Mouse (Mus musculus): ENCODE data around the gene Kif26b. TPM values are rescaled to one million over a fixed set of nuclear protein-coding genes. Genes with fewer than 3 reads are reported as not detected.

Gene Kif26b
- polyA plus RNA-seq, 1 experiment from 2014 or later = 28.6 TPM

GRCm38 (mm10) chr1:178798333-178798732 is 269.4 kb downstream of the Kif26b start:
- WGBS = 2% methylated on average over 5 of the region's 5 CpGs
- Histone ChIP-seq H3K4me1 (peaks cover 51% of the 10 kb centered on the region), H3K9ac (peak overlapping the region; percentile 55; the same call in 1 of the 2 replicates), H3K27ac (peak overlapping the region; percentile 81), H3K9me3 (no peaks in the 10 kb centered on the region), H3K4me2 (peak overlapping the region; percentile 50), H3K27me3 (no peaks in the 10 kb centered on the region), H3K36me3 (no peaks in the 10 kb centered on the region), H3K4me3 (peak overlapping the region; percentile 28)
- no peak for ATAC-seq (ENCODE audit: insufficient number of reproducible peaks, insufficient read depth, low FRiP score, low TSS enrichment, low read depth)

DNA sequence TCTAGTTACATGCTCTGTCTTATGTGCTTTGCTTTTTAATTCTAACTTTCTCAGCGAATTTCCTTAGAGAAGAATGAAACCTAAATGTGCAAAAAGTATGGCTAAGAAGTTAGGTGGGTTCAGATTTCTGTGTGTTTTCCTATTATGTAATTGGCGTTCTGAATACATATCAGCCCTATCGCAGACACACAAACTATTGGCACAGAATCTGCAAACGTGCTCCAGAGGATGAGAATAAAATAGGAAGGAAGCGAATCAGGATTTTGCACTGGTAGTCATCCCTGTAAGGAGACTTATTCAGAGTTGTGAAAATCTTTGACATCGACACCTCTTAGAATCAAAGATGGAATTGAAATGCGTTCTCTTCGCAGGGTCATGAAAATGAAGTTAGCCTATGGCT is 270.0 kb downstream of the Kif26b start:
- ATAC-seq (ENCODE audit: insufficient number of reproducible peaks, insufficient read depth, low FRiP score, low TSS enrichment, low read depth) = no peak
- peak overlapping the region; percentile 50 for H3K4me2 ChIP-seq
- H3K27ac ChIP-seq = peak overlapping the region; percentile 81
- peak overlapping the region; percentile 2; the same call in 1 of the 2 replicates for H3K9ac ChIP-seq
- WGBS = 52% methylated on average over 8 of the region's 8 CpGs
- H3K9me3 ChIP-seq = no peaks in the 10 kb centered on the region
- peaks cover 56% of the 10 kb centered on the region for H3K4me1 ChIP-seq
- H3K4me3 ChIP-seq = peak overlapping the region; percentile 28
- H3K27me3 ChIP-seq = no peaks in the 10 kb centered on the region
- H3K36me3 ChIP-seq = no peaks in the 10 kb centered on the region

DNA sequence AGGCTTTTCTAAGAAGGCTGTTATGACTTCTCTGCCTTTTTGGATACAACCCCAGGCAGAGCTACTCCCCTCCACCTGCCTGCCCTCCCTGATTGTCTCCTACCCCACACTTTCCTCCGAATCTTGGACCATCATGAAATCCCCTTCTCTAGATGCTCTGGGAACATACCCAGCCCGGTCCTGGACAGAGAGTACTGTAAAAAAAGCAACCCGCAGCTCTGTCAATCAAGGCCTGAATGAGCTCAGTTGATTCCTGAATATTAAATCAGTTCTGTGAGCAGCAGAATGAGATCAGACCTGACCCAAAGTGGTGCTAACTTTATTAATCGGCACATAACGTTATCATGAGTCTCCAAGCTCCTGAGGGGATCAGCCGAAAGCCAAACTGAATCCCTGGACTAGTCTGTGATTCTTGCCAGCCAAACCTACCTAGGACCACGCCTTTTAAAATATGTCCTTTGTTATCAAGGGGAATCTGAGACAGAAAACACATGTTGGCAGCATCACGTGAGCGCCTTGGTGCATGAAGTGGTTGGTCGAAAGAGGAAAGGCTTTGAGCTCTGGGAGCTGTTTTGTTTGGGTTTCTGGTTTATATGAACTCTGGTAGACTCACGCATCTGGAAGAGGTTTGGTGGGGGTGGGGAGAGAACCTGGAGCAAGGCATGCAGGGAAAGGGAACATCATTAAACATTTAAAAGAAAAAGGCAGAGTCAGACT is 271.1 kb downstream of the Kif26b start:
- no peaks in the 10 kb centered on the region for H3K27me3 ChIP-seq
- H3K9me3 ChIP-seq = no peaks in the 10 kb centered on the region
- ATAC-seq (ENCODE audit: insufficient number of reproducible peaks, insufficient read depth, low FRiP score, low TSS enrichment, low read depth) = peak; percentile 59; the same call in 1 of the 2 replicates
- peaks cover 59% of the 10 kb centered on the region for H3K4me1 ChIP-seq
- H3K4me2 ChIP-seq = peak overlapping the region; percentile 50
- peak overlapping the region; percentile 78 for H3K27ac ChIP-seq
- H3K4me3 ChIP-seq = peak overlapping the region; percentile 13
- WGBS = 23% methylated on average over 11 of the region's 11 CpGs
- H3K36me3 ChIP-seq = no peaks in the 10 kb centered on the region
- peak overlapping the region; percentile 44; the same call in 1 of the 2 replicates for H3K9ac ChIP-seq

GRCm38 (mm10) chr1:178803155-178803554 is 274.2 kb downstream of the Kif26b start:
- H3K27ac ChIP-seq = no peak overlapping the region
- peaks cover 48% of the 10 kb centered on the region for H3K4me1 ChIP-seq
- no peaks in the 10 kb centered on the region for H3K9me3 ChIP-seq
- ATAC-seq (ENCODE audit: insufficient number of reproducible peaks, insufficient read depth, low FRiP score, low TSS enrichment, low read depth) = no peak
- no peaks in the 10 kb centered on the region for H3K27me3 ChIP-seq
- H3K36me3 ChIP-seq = no peaks in the 10 kb centered on the region
- WGBS = 55% methylated on average over 3 of the region's 3 CpGs
- no peak overlapping the region for H3K9ac ChIP-seq
- H3K4me2 ChIP-seq = no peak overlapping the region
- H3K4me3 ChIP-seq = no peak overlapping the region

- Histone ChIP-seq H3K27me3 (no peaks in the 10 kb centered on the region), H3K36me3 (peaks cover 14% of the 10 kb centered on the region; the same call in 1 of the 2 replicates), H3K4me2 (no peak overlapping the region), H3K4me3 (no peak overlapping the region), H3K9ac (no peak overlapping the region), H3K27ac (no peak overlapping the region), H3K4me1 (peaks cover 22% of the 10 kb centered on the region), H3K9me3 (no peaks in the 10 kb centered on the region)
- ATAC-seq (ENCODE audit: insufficient number of reproducible peaks, insufficient read depth, low FRiP score, low TSS enrichment, low read depth) = no peak
- WGBS = 78% methylated on average over 6 of the region's 6 CpGs
Observed at GRCm38 (mm10) chr1:178817476-178817875, 288.6 kb downstream of the Kif26b start.

GRCm38 (mm10) chr1:178819060-178819459 is 290.1 kb downstream of the Kif26b start:
- peaks cover 22% of the 10 kb centered on the region for H3K4me1 ChIP-seq
- ATAC-seq (ENCODE audit: insufficient number of reproducible peaks, insufficient read depth, low FRiP score, low TSS enrichment, low read depth) = no peak
- H3K9ac ChIP-seq = no peak overlapping the region
- peaks cover 27% of the 10 kb centered on the region for H3K36me3 ChIP-seq
- no peak overlapping the region for H3K27ac ChIP-seq
- WGBS = 70% methylated on average over 7 of the region's 7 CpGs
- H3K9me3 ChIP-seq = no peaks in the 10 kb centered on the region
- H3K4me3 ChIP-seq = no peak overlapping the region
- no peaks in the 10 kb centered on the region for H3K27me3 ChIP-seq
- H3K4me2 ChIP-seq = no peak overlapping the region

GRCm38 (mm10) chr1:178820079-178820478 is 291.2 kb downstream of the Kif26b start:
- H3K9me3 ChIP-seq = no peaks in the 10 kb centered on the region
- H3K4me1 ChIP-seq = peaks cover 22% of the 10 kb centered on the region
- H3K4me2 ChIP-seq = no peak overlapping the region
- H3K4me3 ChIP-seq = no peak overlapping the region
- no peak for ATAC-seq (ENCODE audit: insufficient number of reproducible peaks, insufficient read depth, low FRiP score, low TSS enrichment, low read depth)
- H3K9ac ChIP-seq = no peak overlapping the region
- no peaks in the 10 kb centered on the region for H3K27me3 ChIP-seq
- no peak overlapping the region for H3K27ac ChIP-seq
- 77% methylated on average over 3 of the region's 3 CpGs for WGBS
- peaks cover 27% of the 10 kb centered on the region for H3K36me3 ChIP-seq

- 0 out of 2 replicates have a peak overlapping the region, but pooled peaks have one; percentile 16 for H3K27ac ChIP-seq
- no peaks in the 10 kb centered on the region for H3K9me3 ChIP-seq
Observed at GRCm38 (mm10) chr1:178820556-178821435, 291.9 kb downstream of the Kif26b start.

GRCm38 (mm10) chr1:178824871-178825270 is 295.9 kb downstream of the Kif26b start:
- Histone ChIP-seq H3K36me3 (peaks cover 24% of the 10 kb centered on the region), H3K4me3 (no peak overlapping the region), H3K27ac (no peak overlapping the region), H3K27me3 (no peaks in the 10 kb centered on the region), H3K9ac (no peak overlapping the region), H3K4me1 (peaks cover 12% of the 10 kb centered on the region), H3K4me2 (no peak overlapping the region), H3K9me3 (no peaks in the 10 kb centered on the region)
- WGBS = 78% methylated on average over 5 of the region's 5 CpGs
- ATAC-seq (ENCODE audit: insufficient number of reproducible peaks, insufficient read depth, low FRiP score, low TSS enrichment, low read depth) = no peak

More at GRCm38 (mm10) chr1:178820556-178821435, 291.9 kb downstream of the Kif26b start:
- H3K27me3 ChIP-seq = no peaks in the 10 kb centered on the region
- no peak overlapping the region for H3K4me3 ChIP-seq
- H3K4me2 ChIP-seq = no peak overlapping the region
- WGBS = 62% methylated on average over 14 of the region's 14 CpGs
- ATAC-seq (ENCODE audit: insufficient number of reproducible peaks, insufficient read depth, low FRiP score, low TSS enrichment, low read depth) = 0 out of 2 replicates have a peak, but pooled peaks have one; percentile 22
- H3K36me3 ChIP-seq = peaks cover 27% of the 10 kb centered on the region
- H3K4me1 ChIP-seq = peaks cover 22% of the 10 kb centered on the region
- H3K9ac ChIP-seq = no peak overlapping the region

GRCm38 (mm10) chr1:178827223-178827622 is 298.3 kb downstream of the Kif26b start:
- Histone ChIP-seq H3K9me3 (no peaks in the 10 kb centered on the region), H3K9ac (no peak overlapping the region), H3K4me3 (no peak overlapping the region), H3K4me2 (no peak overlapping the region), H3K4me1 (no peaks in the 10 kb centered on the region; the same call in 1 of the 2 replicates), H3K27ac (no peak overlapping the region), H3K27me3 (no peaks in the 10 kb centered on the region), H3K36me3 (peaks cover 21% of the 10 kb centered on the region)
- ATAC-seq (ENCODE audit: insufficient number of reproducible peaks, insufficient read depth, low FRiP score, low TSS enrichment, low read depth) = no peak
- WGBS = 92% methylated on average over 3 of the region's 3 CpGs

DNA sequence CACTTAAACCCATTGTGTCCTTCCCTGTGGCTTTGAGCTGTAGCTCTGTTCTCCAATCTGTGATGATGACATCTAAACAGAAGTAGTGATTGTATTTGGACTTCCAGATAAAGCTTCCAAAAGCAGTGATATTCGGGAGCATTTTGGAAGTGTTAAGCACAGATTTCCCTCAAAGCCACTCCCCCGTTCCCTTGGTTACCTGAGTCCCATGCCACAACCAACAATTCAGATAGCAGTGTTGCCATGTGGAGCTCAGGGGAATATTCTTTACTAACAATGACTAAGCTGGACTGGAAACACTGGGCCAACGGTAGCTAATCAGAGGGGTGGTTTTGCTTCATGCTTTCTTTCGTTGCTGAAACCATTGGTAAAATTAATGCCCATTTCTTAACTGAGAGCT is 300.5 kb downstream of the Kif26b start:
- no peak overlapping the region for H3K4me3 ChIP-seq
- H3K4me1 ChIP-seq = no peaks in the 10 kb centered on the region; the same call in 1 of the 2 replicates
- no peaks in the 10 kb centered on the region for H3K27me3 ChIP-seq
- H3K27ac ChIP-seq = no peak overlapping the region
- peaks cover 7% of the 10 kb centered on the region; the same call in 1 of the 2 replicates for H3K36me3 ChIP-seq
- no peaks in the 10 kb centered on the region for H3K9me3 ChIP-seq
- 88% methylated on average over 4 of the region's 4 CpGs for WGBS
- ATAC-seq (ENCODE audit: insufficient number of reproducible peaks, insufficient read depth, low FRiP score, low TSS enrichment, low read depth) = no peak
- H3K4me2 ChIP-seq = no peak overlapping the region
- H3K9ac ChIP-seq = no peak overlapping the region

Data from embryonic facial prominence, embryonic 13.5 days (tissue).